Mouse (Mus musculus) erythroblast, embryonic 14.5 days (primary cell): Measurements from ENCODE around the gene Wdr17.

Experiments
- GATA1 ChIP-seq: IDR thresholded peaks from 2 replicates; pipeline ENCODE4 v1.6.1; 2012; ENCODE audit warnings: low read length, inconsistent platforms, mixed read lengths
- TAL1 ChIP-seq: IDR thresholded peaks from 3 replicates; pipeline ENCODE4 v1.6.1; 2012; ENCODE audit warnings: low read length, inconsistent platforms, mixed read lengths

GRCm38 (mm10) chr8:54671806-54672205 is 215.2 kb downstream of the Wdr17 start:
- no peak for TF ChIP-seq GATA1
- no peak for TF ChIP-seq TAL1
